Mouse (Mus musculus) megakaryocyte, embryonic 14.5 days (primary cell): ENCODE data around the gene Abhd12. TPM values are rescaled to one million over a fixed set of nuclear protein-coding genes. Genes with fewer than 3 reads are reported as not detected.
"Not testable (repeated sequence)": the region's sequence is repeated elsewhere in the genome, so short reads cannot be mapped to it uniquely, and the experiment has no call there.

Experiments
- H3K27me3 ChIP-seq: replicated peaks from 2 replicates; pipeline ENCODE3; 2012; ENCODE audit warnings: inconsistent platforms
- H3K36me3 ChIP-seq: replicated peaks from 2 replicates; pipeline ENCODE3; 2012; ENCODE audit warnings: low read length, inconsistent platforms, mixed read lengths
- H3K4me1 ChIP-seq: 2 replicates; pipeline ENCODE4 v1.6.1; 2012; ENCODE audit warnings: inconsistent platforms
- H3K4me3 ChIP-seq: replicated peaks from 2 replicates; pipeline ENCODE3; 2012; ENCODE audit warnings: moderate library complexity, mild to moderate bottlenecking, inconsistent platforms
- H3K9me3 ChIP-seq: 2 replicates; pipeline ENCODE4 v1.6.1; 2012; ENCODE audit warnings: inconsistent platforms
- FLI1 ChIP-seq: IDR thresholded peaks from 2 replicates; pipeline ENCODE4 v1.6.1; 2012; ENCODE audit warnings: low read length, inconsistent platforms, mixed read lengths
- GATA1 ChIP-seq: IDR thresholded peaks from 3 replicates; pipeline ENCODE4 v1.6.1; 2012; ENCODE audit warnings: mixed read lengths, low read length, inconsistent platforms, borderline replicate concordance
- polyA plus RNA-seq: library from polyadenylated mRNA; stranded (reverse); fragments of >175 nt; gene quantifications from 2 replicates; pipeline ENCODE4 v1.2.3, GENCODE M21; 2012; ENCODE audit warnings: low replicate concordance; ENCODE audit not compliant: insufficient read depth

Gene Abhd12
- polyA plus RNA-seq: 41.0 and 139 TPM in 2 replicates

DNA sequence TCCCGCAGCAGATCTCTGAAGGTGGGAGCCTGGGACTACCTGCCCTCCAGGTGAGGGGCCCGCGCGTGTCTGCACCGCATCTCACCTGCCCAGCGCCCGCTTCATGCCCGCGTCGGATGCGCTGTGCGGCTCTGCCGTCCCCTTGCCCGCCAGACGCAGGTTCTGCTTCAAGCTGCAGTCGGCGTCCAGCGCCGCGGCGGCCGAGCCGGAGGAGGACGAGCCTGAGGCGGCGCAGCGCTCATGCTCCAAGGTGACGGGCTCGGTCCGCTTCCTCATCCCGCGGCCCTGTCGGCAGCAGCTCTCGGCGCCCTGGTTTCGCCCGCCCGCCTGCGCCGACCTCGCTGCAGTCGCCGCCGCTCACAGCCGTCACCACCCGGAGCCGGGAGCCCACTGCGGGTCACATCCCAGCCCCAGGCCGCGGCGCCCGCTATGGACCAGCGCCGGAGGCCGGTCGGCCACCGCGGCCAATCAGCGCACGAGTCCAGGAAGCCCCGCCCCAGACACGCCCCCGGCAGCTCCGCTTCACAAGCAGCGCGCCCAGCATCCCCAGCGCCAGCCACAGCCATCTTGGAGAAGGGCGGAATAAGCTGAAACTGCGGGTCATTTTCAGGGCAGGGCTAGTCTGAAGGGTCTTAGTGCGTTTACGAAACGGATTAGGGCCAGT, at the start of gene Abhd12:
Gene Abhd12 (minus strand): TSS at position 470 of the 664 bp plus-strand sequence.
- peak within 1 kb of the TSS; percentile 100 for H3K4me3 ChIP-seq
- TF ChIP-seq GATA1 (no peak), FLI1 (no peak)
- H3K9me3 ChIP-seq: no peaks in the 10 kb centered on the region
- peaks cover 46% of the 10 kb centered on the region for H3K4me1 ChIP-seq
- H3K36me3 ChIP-seq: peaks cover 20% of the 10 kb centered on the region
- H3K27me3 ChIP-seq: no peaks in the 10 kb centered on the region

DNA sequence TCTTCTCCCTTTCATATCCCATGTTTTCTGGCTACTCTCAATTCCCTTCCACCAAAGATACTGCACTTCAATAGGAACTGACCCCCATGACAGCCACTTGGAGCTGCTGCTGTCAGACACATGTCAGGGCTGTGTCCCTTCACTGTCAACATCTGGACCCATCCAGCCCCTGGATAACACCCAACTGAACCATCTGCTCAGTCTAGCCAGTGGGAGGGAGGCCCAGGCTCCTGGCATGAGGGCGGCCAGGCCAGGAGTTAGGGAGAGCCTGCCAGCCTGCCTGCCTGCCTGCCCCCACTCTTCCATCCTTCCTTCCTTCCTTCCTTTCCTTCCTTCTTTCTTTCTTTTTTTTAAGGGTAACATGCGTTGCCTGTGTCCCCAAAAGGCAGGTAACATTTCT, 46.7 kb upstream of the Abhd12 start:
- Histone ChIP-seq H3K27me3 (no peaks in the 10 kb centered on the region), H3K36me3 (peaks cover 87% of the 10 kb centered on the region), H3K9me3 (no peaks in the 10 kb centered on the region), H3K4me1 (peaks cover 12% of the 10 kb centered on the region), H3K4me3 (no peak overlapping the region)
- no peak for TF ChIP-seq FLI1
- TF ChIP-seq GATA1: no peak

DNA sequence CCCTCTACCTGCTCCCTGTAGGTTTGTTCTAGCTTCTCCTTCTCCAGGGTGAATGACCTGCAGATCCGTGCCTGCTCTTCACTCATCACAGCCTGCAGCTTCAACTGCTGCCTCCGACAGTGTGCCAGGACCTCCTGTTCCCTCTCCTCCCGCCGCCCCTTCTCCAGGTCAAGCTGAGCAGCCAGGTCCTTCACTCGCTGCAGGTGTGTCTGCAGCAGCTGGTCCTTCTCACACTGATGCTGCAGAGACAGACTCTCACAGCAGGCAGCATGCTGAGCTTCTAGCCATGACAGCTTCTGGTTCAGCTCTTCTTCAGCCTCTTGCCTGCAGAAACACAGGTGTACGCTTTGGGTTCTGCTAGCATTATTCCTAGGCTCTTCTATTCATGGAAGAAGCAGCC, 45.5 kb upstream of the Abhd12 start:
- no peaks in the 10 kb centered on the region for H3K9me3 ChIP-seq
- peaks cover 14% of the 10 kb centered on the region for H3K4me1 ChIP-seq
- no peaks in the 10 kb centered on the region for H3K27me3 ChIP-seq
- H3K4me3 ChIP-seq: no peak overlapping the region
- H3K36me3 ChIP-seq: peaks cover 86% of the 10 kb centered on the region
- no peak for TF ChIP-seq GATA1
- no peak for TF ChIP-seq FLI1

DNA sequence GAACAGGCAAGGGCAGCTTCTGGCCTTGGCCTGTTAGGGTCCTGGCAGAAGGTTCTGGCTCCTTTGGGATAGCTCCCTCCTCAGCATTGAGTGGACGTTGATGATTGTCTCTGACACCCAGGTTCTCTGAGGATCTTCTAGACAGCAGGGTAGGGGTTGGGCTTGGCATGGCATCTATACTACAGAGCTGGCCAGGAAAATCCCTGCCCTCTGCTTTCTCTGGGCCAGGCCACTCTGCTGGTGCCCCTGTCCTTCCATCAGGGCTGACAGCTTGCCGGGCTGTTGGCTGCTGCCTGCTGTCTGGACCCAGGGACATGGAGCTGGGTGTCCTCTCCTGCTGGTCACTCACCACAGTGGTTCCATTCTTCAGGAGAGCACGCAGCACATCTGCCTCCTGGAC, 45.1 kb upstream of the Abhd12 start:
- H3K36me3 ChIP-seq: peaks cover 86% of the 10 kb centered on the region
- no peak overlapping the region for H3K4me3 ChIP-seq
- no peaks in the 10 kb centered on the region for H3K27me3 ChIP-seq
- H3K9me3 ChIP-seq: no peaks in the 10 kb centered on the region
- no peak for TF ChIP-seq FLI1
- TF ChIP-seq GATA1: no peak
- H3K4me1 ChIP-seq: peaks cover 18% of the 10 kb centered on the region

DNA sequence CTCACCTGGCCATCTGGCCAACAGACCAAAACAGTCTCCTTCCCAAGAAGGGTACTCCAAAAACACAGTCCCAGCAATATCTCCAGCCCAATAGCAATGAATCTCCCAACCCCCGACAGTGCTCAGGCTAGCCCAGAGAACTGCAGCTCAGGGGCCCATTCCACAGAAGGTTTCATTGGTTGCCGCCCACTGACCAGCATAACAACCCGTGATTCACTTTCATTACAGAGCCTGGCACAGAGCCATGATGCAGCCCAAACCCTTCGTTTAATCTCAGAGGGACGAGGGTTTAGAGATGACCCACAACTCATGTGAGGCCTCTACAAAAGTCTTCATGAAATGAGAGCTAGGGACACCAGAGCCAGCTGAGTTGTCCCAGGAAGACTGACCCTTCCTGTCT, 44.2 kb upstream of the Abhd12 start:
- H3K27me3 ChIP-seq: no peaks in the 10 kb centered on the region
- H3K4me1 ChIP-seq: peaks cover 21% of the 10 kb centered on the region
- TF ChIP-seq FLI1: no peak
- no peak for TF ChIP-seq GATA1
- H3K4me3 ChIP-seq: no peak overlapping the region
- H3K9me3 ChIP-seq: no peaks in the 10 kb centered on the region
- H3K36me3 ChIP-seq: peaks cover 87% of the 10 kb centered on the region

DNA sequence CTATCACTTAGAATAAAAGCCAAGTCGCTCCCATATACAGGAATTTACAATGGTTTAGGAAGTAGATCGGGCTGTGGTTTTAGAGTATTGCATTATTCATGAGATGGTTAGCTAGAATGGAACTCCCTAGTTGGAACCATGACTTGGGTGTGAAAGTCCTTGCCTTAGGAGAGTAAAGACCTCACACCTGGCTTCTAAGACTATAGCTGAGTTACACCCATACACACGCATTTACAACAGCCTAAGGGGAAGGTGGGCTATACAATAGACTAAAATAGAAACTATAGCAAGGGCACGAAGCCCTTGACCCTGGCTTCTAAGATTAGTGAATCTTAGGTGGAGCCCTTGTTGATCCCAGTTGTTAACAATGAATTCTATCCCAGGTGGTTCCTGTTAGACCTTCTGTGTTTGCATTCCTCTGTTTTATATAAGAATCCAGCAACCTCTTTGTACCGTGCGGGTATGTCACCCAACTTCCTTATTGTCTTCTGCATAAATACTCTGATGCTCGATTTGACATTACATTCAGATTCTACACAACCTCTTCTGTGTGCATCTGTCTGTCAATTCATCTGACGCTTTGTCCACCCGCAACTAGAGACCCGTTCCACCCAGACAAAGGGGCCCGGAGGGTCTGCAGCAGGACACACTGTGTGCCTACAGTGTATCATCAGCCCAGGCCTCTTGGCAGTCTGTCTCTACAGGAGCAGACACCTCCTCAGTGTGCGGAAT, 43.5 kb upstream of the Abhd12 start:
- H3K36me3 ChIP-seq: peaks cover 89% of the 10 kb centered on the region
- H3K9me3 ChIP-seq, H3K27me3 ChIP-seq, H3K4me3 ChIP-seq: not testable (repeated sequence)
- peaks cover 28% of the 10 kb centered on the region for H3K4me1 ChIP-seq

DNA sequence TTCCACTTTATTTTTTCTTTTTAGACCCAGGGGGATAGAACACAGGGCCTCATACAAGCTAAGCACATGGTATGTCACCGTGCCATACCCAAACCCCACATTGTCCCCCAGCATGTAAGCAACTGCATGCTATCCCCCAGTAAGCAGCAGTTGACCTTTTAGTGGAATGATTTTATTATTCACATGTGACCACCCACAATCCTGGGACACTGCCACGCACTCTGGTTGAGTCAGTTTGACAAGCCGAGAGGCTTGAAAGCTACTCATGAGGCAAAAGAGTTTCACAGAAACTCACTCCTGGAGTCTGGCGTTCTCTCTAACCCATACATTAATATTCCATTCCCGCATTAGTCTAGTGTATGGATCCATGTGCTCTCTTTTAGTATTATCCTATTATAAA, 42.8 kb upstream of the Abhd12 start:
- Histone ChIP-seq H3K4me1 (peaks cover 35% of the 10 kb centered on the region), H3K36me3 (peaks cover 89% of the 10 kb centered on the region)
- not testable (repeated sequence) for H3K4me3 ChIP-seq, H3K27me3 ChIP-seq, H3K9me3 ChIP-seq

DNA sequence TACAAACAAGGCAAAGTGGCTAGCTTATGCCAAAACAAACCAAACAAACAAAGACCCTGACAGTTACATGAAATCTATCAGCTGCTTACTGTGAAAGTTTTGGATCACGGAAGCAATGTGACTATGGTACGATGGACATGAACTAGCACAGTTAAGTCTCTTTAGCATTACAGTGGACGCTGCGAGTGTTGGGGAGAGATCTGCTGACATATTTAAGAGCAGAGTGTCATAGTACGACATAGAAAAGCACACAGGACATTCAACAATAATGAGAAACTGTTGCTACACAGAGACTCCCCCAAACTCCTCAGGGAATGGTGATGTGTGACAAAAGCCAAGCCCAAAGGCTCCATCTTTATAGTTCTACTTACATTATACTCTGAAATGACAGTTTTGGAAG, 39.5 kb upstream of the Abhd12 start:
- no peaks in the 10 kb centered on the region for H3K9me3 ChIP-seq
- H3K4me3 ChIP-seq: no peak overlapping the region
- H3K27me3 ChIP-seq: no peaks in the 10 kb centered on the region
- peaks cover 84% of the 10 kb centered on the region for H3K36me3 ChIP-seq
- peaks cover 33% of the 10 kb centered on the region for H3K4me1 ChIP-seq
- no peak for TF ChIP-seq GATA1
- TF ChIP-seq FLI1: no peak

DNA sequence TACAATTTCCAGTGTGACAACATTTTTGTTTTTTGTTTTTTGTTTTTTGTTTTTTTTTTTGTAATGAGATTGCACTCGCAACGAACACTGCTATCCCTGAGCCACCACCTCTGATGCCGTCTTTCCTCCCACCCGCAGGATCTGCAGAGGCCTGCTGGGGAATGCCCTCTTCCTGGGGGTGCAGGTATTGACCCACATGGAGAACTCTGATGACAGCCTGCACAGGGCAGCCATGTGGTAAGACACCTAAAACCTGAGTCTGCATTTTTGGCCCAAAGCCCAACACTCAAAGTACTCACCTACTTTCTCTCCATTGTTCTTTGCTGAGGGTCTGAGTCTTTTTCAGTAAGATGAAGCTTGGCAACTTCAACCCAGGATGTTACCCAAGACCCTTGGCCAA, 30.1 kb upstream of the Abhd12 start:
- H3K4me1 ChIP-seq: peaks cover 50% of the 10 kb centered on the region
- H3K27me3 ChIP-seq: no peaks in the 10 kb centered on the region
- no peak for TF ChIP-seq GATA1
- TF ChIP-seq FLI1: no peak
- peaks cover 81% of the 10 kb centered on the region for H3K36me3 ChIP-seq
- H3K9me3 ChIP-seq: no peaks in the 10 kb centered on the region
- no peak overlapping the region for H3K4me3 ChIP-seq

DNA sequence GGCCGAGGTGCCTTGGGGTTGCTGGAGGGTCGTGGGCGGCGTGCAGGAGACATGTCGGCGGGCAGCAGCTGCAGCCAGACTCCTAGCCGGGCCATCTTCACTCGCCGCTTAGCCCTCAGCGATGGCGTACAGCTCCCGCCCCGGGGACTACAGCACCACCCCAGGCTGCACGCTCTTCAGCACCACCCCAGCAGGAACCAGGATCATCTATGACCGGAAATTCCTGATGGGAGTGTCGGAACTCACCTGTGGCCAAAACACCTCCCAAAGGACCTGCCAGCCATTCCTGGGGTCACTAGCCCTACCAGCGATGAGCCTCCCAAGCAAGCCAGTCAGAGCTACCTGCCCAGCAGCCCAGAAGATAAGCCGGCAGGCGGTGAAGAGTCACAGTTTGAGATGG, 28.9 kb upstream of the Abhd12 start:
- Histone ChIP-seq H3K4me3 (no peak overlapping the region), H3K36me3 (peaks cover 88% of the 10 kb centered on the region)
- TF ChIP-seq FLI1 (no peak), GATA1 (no peak)

More for the DNA sequence above, 28.9 kb upstream of the Abhd12 start:
- Histone ChIP-seq H3K9me3 (no peaks in the 10 kb centered on the region), H3K4me1 (peaks cover 50% of the 10 kb centered on the region), H3K27me3 (no peaks in the 10 kb centered on the region)
